Mouse (Mus musculus): Measurements from ENCODE around the gene Alpl.

Gene Alpl

GRCm38 (mm10) chr4:137717671-137718070 lies 78.5 kb downstream of the Alpl start:
- DNase-seq (ENCODE audit: low read depth, low spot score): no peak

GRCm38 (mm10) chr4:137717005-137717404 lies 79.2 kb downstream of the Alpl start:
- DNase-seq (ENCODE audit: low read depth, low spot score): no peak

- peak; percentile 36 for DNase-seq (ENCODE audit: low read depth, low spot score)
Observed at GRCm38 (mm10) chr4:137714020-137714624, 82.1 kb downstream of the Alpl start.

GRCm38 (mm10) chr4:137712963-137713362 lies 83.2 kb downstream of the Alpl start:
- DNase-seq (ENCODE audit: low read depth, low spot score): no peak

- DNase-seq (ENCODE audit: low read depth, low spot score): peak; percentile 65
Observed at GRCm38 (mm10) chr4:137707216-137707990, 88.8 kb downstream of the Alpl start.

- no peak for DNase-seq (ENCODE audit: low read depth, low spot score)
Observed at GRCm38 (mm10) chr4:137706510-137706909, 89.7 kb downstream of the Alpl start.

- DNase-seq (ENCODE audit: low read depth, low spot score): no peak
Observed at GRCm38 (mm10) chr4:137705379-137705778, 90.8 kb downstream of the Alpl start.

- no peak for DNase-seq (ENCODE audit: low read depth, low spot score)
Observed at GRCm38 (mm10) chr4:137704561-137704960, 91.6 kb downstream of the Alpl start.

- DNase-seq (ENCODE audit: low read depth, low spot score): no peak
Observed at GRCm38 (mm10) chr4:137703077-137703476, 93.1 kb downstream of the Alpl start.

GRCm38 (mm10) chr4:137700960-137701359 lies 95.2 kb downstream of the Alpl start:
- no peak for DNase-seq (ENCODE audit: low read depth, low spot score)

- DNase-seq (ENCODE audit: low read depth, low spot score): no peak
Observed at GRCm38 (mm10) chr4:137699264-137700211, 96.6 kb downstream of the Alpl start.

- no peak for DNase-seq (ENCODE audit: low read depth, low spot score)
Observed at GRCm38 (mm10) chr4:137698076-137698985, 97.9 kb downstream of the Alpl start.

GRCm38 (mm10) chr4:137697156-137697885 lies 98.9 kb downstream of the Alpl start:
- DNase-seq (ENCODE audit: low read depth, low spot score): no peak

- DNase-seq (ENCODE audit: low read depth, low spot score): no peak
Observed at GRCm38 (mm10) chr4:137695900-137696299, 100.3 kb downstream of the Alpl start.

GRCm38 (mm10) chr4:137695300-137695699 lies 100.9 kb downstream of the Alpl start:
- DNase-seq (ENCODE audit: low read depth, low spot score): no peak

GRCm38 (mm10) chr4:137692107-137692902 lies 103.9 kb downstream of the Alpl start:
- DNase-seq (ENCODE audit: low read depth, low spot score): no peak
